Mouse (Mus musculus) megakaryocyte, embryonic 14.5 days (primary cell): ENCODE measurements around the gene Slc48a1. TPM values are rescaled to one million over a fixed set of nuclear protein-coding genes. Genes with fewer than 3 reads are reported as not detected.

ENCODE experiments used
- H3K27me3 ChIP-seq: replicated peaks from 2 replicates; pipeline ENCODE3; 2012; ENCODE audit warnings: inconsistent platforms
- H3K36me3 ChIP-seq: replicated peaks from 2 replicates; pipeline ENCODE3; 2012; ENCODE audit warnings: low read length, inconsistent platforms, mixed read lengths
- H3K4me1 ChIP-seq: 2 replicates; pipeline ENCODE4 v1.6.1; 2012; ENCODE audit warnings: inconsistent platforms
- H3K4me3 ChIP-seq: replicated peaks from 2 replicates; pipeline ENCODE3; 2012; ENCODE audit warnings: moderate library complexity, mild to moderate bottlenecking, inconsistent platforms
- H3K9me3 ChIP-seq: 2 replicates; pipeline ENCODE4 v1.6.1; 2012; ENCODE audit warnings: inconsistent platforms
- FLI1 ChIP-seq: IDR thresholded peaks from 2 replicates; pipeline ENCODE4 v1.6.1; 2012; ENCODE audit warnings: low read length, inconsistent platforms, mixed read lengths
- GATA1 ChIP-seq: IDR thresholded peaks from 3 replicates; pipeline ENCODE4 v1.6.1; 2012; ENCODE audit warnings: mixed read lengths, low read length, inconsistent platforms, borderline replicate concordance
- polyA plus RNA-seq: library from polyadenylated mRNA; stranded (reverse); fragments of >175 nt; gene quantifications from 2 replicates; pipeline ENCODE4 v1.2.3, GENCODE M21; 2012; ENCODE audit warnings: low replicate concordance; ENCODE audit not compliant: insufficient read depth

Slc48a1 gene
- polyA plus RNA-seq, 1 experiment: 61.4 TPM

- H3K4me1 ChIP-seq: peaks cover 74% of the 10 kb centered on the region
- no peak for TF ChIP-seq GATA1
- no peak for TF ChIP-seq FLI1
- no peaks in the 10 kb centered on the region for H3K9me3 ChIP-seq
- H3K36me3 ChIP-seq: no peaks in the 10 kb centered on the region
- H3K27me3 ChIP-seq: peaks cover 17% of the 10 kb centered on the region
- no peak overlapping the region for H3K4me3 ChIP-seq
These were observed 61.2 kb downstream of the Slc48a1 start for GRCm38 (mm10) chr15:97839473-97839872.

- TF ChIP-seq FLI1 (no peak), GATA1 (no peak)
- Histone ChIP-seq H3K36me3 (no peaks in the 10 kb centered on the region), H3K27me3 (peaks cover 15% of the 10 kb centered on the region), H3K4me3 (peak overlapping the region; percentile 7), H3K9me3 (no peaks in the 10 kb centered on the region), H3K4me1 (peaks cover 78% of the 10 kb centered on the region)
These were observed 61.7 kb downstream of the Slc48a1 start for GRCm38 (mm10) chr15:97839991-97840455.

GRCm38 (mm10) chr15:97840781-97841180 lies 62.5 kb downstream of the Slc48a1 start:
- Histone ChIP-seq H3K4me3 (peak overlapping the region; percentile 7), H3K9me3 (peaks cover 2% of the 10 kb centered on the region), H3K36me3 (no peaks in the 10 kb centered on the region), H3K4me1 (peaks cover 78% of the 10 kb centered on the region), H3K27me3 (peaks cover 12% of the 10 kb centered on the region)
- no peak for TF ChIP-seq FLI1
- no peak for TF ChIP-seq GATA1

GRCm38 (mm10) chr15:97841383-97841782 lies 63.1 kb downstream of the Slc48a1 start:
- H3K4me3 ChIP-seq: no peak overlapping the region
- H3K27me3 ChIP-seq: peaks cover 12% of the 10 kb centered on the region
- TF ChIP-seq GATA1: no peak
- no peak for TF ChIP-seq FLI1
- H3K9me3 ChIP-seq: peaks cover 8% of the 10 kb centered on the region
- peaks cover 74% of the 10 kb centered on the region for H3K4me1 ChIP-seq
- H3K36me3 ChIP-seq: no peaks in the 10 kb centered on the region

GRCm38 (mm10) chr15:97842058-97842457 lies 63.7 kb downstream of the Slc48a1 start:
- TF ChIP-seq FLI1 (no peak), GATA1 (no peak)

More at GRCm38 (mm10) chr15:97842058-97842457, 63.7 kb downstream of the Slc48a1 start:
- peaks cover 12% of the 10 kb centered on the region for H3K27me3 ChIP-seq
- peaks cover 9% of the 10 kb centered on the region for H3K9me3 ChIP-seq
- H3K36me3 ChIP-seq: no peaks in the 10 kb centered on the region
- H3K4me3 ChIP-seq: no peak overlapping the region
- H3K4me1 ChIP-seq: peaks cover 74% of the 10 kb centered on the region

Other genes starting within 250 kb of the Slc48a1 start
- 8.6 TPM in 1 of 2 replicates, not detected in the other for gene Rpap3, start 72.7 kb upstream of the Slc48a1 start, polyA plus RNA-seq
- gene Endou, start 47.2 kb upstream of the Slc48a1 start, polyA plus RNA-seq: 0.09 TPM in 1 of 2 replicates, not detected in the other
- gene Rapgef3, start 10.5 kb upstream of the Slc48a1 start, polyA plus RNA-seq: 2.3 and 4.5 TPM in 2 replicates
- 26.8 and 31.2 TPM in 2 replicates for gene Hdac7, start 66.0 kb downstream of the Slc48a1 start, polyA plus RNA-seq
- gene Vdr, start 132.1 kb downstream of the Slc48a1 start, polyA plus RNA-seq: 0.20 and 2.6 TPM in 2 replicates
- 6.8 and 24.2 TPM in 2 replicates for gene Tmem106c, start 185.7 kb downstream of the Slc48a1 start, polyA plus RNA-seq
- 0.27 TPM in 1 of 2 replicates, not detected in the other for gene Col2a1, start 226.2 kb downstream of the Slc48a1 start, polyA plus RNA-seq